Mouse (Mus musculus): ENCODE measurements around the gene Fbxo41. TPM values are rescaled to one million over a fixed set of nuclear protein-coding genes. Genes with fewer than 3 reads are reported as not detected.
A peak's percentile ranks its signal among the peaks of the same experiment; 100 is the strongest.

Fbxo41 gene
- 0.03 and 0.06 TPM in 2 replicates for polyA plus RNA-seq (2016; fragmentation: Nextera tagmentation; extraction: Ambion mirVana)

- H3K4me3 ChIP-seq, result peak within 1 kb of the TSS; percentile 77
- no peaks in the 10 kb centered on the region for H3K36me3 ChIP-seq
- H3K9ac ChIP-seq, result peak within 1 kb of the TSS; percentile 72
- H3K4me2 ChIP-seq, result peak within 1 kb of the TSS; percentile 97
- H3K27me3 ChIP-seq (replicated peaks), result peaks cover 78% of the 10 kb centered on the region
- under 1% methylated on average over 20 of the region's 22 CpGs for WGBS
- no peak within 1 kb of the TSS for H3K27ac ChIP-seq (ENCODE audit: poor library complexity, severe bottlenecking)
- ATAC-seq (ENCODE audit: insufficient number of reproducible peaks, low FRiP score), result peak; percentile 29; the same call in 1 of the 2 replicates
- H3K4me1 ChIP-seq (replicated peaks), result peaks cover 15% of the 10 kb centered on the region; the same call in 1 of the 2 replicates
- no peaks in the 10 kb centered on the region for H3K9me3 ChIP-seq (replicated peaks)
These were observed at the start of gene Fbxo41 for GRCm38 (mm10) chr6:85502911-85503250. Fbxo41 (minus strand) TSS chr6:85502994.

DNA sequence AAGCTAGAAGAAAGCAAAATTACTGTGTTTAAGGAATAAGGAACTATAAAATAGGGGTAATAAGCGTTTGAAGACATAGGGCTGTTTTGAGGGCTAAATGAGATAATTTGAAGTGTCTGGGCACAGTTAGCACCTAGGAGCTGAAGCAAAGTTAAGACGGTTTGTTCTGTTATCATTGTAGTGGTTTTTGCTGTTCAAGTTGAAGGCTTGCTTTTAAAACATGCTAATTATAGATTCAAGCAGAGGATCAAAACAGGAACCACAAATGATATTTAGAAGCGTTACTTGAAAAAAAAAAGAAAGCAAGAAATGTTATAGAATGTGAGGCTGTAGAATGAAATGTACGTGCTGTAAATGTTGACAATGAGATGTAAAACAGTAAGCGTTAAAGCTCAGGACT lies 44.8 kb upstream of the Fbxo41 start:
- no peak overlapping the region for H3K4me3 ChIP-seq
- H3K4me1 ChIP-seq (replicated peaks), result no peaks in the 10 kb centered on the region
- 72% methylated on average over 5 of the region's 5 CpGs for WGBS
- ATAC-seq (ENCODE audit: insufficient number of reproducible peaks, low FRiP score), result no peak
- H3K9ac ChIP-seq, result no peak overlapping the region
- no peaks in the 10 kb centered on the region for H3K9me3 ChIP-seq (replicated peaks)
- no peak overlapping the region for H3K4me2 ChIP-seq
- no peaks in the 10 kb centered on the region for H3K36me3 ChIP-seq
- H3K27me3 ChIP-seq (replicated peaks), result peaks cover 4% of the 10 kb centered on the region; the same call in 1 of the 2 replicates
- H3K27ac ChIP-seq (ENCODE audit: poor library complexity, severe bottlenecking), result no peak overlapping the region

GRCm38 (mm10) chr6:85544251-85544881 lies 41.6 kb upstream of the Fbxo41 start:
- 75% methylated on average over 13 of the region's 13 CpGs for WGBS

DNA sequence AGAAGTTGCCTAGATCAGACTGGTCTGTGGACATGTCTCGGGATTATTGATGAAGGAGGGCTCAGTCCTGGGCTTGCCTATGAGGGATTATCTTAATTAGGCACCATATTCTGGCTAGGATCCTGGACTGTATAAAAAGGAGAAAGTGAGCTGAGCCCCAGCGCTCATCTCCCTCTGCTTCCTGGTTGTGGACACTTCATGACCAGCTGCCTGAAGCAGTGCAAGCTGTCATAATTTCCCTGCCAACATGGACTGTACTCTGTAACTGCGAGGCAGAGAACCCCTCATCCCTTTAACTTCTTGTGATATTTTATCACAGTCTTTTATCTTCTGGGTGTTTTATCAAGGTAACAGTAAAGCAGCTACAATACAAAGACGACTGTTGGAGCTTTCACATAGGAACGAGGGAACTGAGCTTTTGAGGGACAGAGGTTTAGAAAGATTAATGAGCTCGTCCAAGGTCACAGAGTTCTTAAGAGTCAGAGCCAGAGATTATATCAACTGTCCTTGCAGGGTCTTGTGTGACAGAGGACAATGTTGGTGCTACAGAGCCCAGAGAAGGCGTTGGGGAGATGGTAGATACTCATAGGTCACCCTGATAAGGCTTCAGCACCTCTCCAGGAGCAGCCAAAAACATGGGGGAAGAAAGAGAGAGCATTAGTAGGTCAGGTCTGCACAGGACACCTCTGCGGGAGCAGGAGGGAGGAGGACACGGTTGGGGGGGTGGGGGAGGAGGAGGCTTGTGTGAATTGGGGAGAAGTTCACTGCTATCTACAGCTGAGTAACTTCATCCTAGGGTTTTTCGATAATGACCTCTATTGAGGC lies 40.8 kb upstream of the Fbxo41 start:
- H3K4me1 ChIP-seq (replicated peaks), result no peaks in the 10 kb centered on the region
- 57% methylated on average over 10 of the region's 10 CpGs for WGBS
- no peak overlapping the region for H3K4me3 ChIP-seq
- peaks cover 4% of the 10 kb centered on the region; the same call in 1 of the 2 replicates for H3K27me3 ChIP-seq (replicated peaks)
- no peaks in the 10 kb centered on the region for H3K9me3 ChIP-seq (replicated peaks)
- no peaks in the 10 kb centered on the region for H3K36me3 ChIP-seq
- no peak overlapping the region for H3K27ac ChIP-seq (ENCODE audit: poor library complexity, severe bottlenecking)
- no peak overlapping the region for H3K4me2 ChIP-seq
- no peak for ATAC-seq (ENCODE audit: insufficient number of reproducible peaks, low FRiP score)
- no peak overlapping the region for H3K9ac ChIP-seq

More at GRCm38 (mm10) chr6:85544251-85544881, 41.6 kb upstream of the Fbxo41 start:
- H3K27me3 ChIP-seq (replicated peaks), result peaks cover 4% of the 10 kb centered on the region; the same call in 1 of the 2 replicates
- H3K27ac ChIP-seq (ENCODE audit: poor library complexity, severe bottlenecking), result no peak overlapping the region
- no peaks in the 10 kb centered on the region for H3K36me3 ChIP-seq
- H3K9ac ChIP-seq, result no peak overlapping the region
- no peak for ATAC-seq (ENCODE audit: insufficient number of reproducible peaks, low FRiP score)
- H3K9me3 ChIP-seq (replicated peaks), result no peaks in the 10 kb centered on the region
- no peak overlapping the region for H3K4me3 ChIP-seq
- H3K4me1 ChIP-seq (replicated peaks), result no peaks in the 10 kb centered on the region
- H3K4me2 ChIP-seq, result no peak overlapping the region

DNA sequence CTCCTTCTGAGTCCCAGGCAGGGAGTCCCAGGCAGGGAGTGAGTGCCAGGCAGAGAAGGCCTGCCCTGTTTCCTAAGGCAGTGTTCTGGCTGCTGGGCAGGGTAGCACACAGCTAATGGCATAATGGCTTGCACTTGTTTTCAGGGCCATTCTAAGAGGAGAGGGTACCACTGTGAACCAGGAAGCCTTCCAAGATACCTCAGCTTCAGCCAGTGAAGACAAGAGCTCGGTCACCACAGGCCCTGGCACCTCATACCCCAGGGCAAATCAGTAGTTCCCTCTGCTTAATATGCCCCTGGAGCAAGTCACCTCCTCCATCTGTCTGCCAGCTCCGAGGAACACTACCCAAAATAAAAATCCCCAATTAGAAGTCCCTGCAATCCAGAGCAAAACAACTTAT lies 20.0 kb upstream of the Fbxo41 start:
- Histone ChIP-seq H3K9ac (no peak overlapping the region), H3K27ac (ENCODE audit: poor library complexity, severe bottlenecking) (no peak overlapping the region), H3K9me3 (replicated peaks) (no peaks in the 10 kb centered on the region), H3K4me1 (replicated peaks) (no peaks in the 10 kb centered on the region), H3K27me3 (replicated peaks) (peaks cover 18% of the 10 kb centered on the region; the same call in 1 of the 2 replicates), H3K4me2 (no peak overlapping the region), H3K4me3 (no peak overlapping the region), H3K36me3 (no peaks in the 10 kb centered on the region)
- ATAC-seq (ENCODE audit: insufficient number of reproducible peaks, low FRiP score), result no peak
- WGBS, result 60% methylated on average over 2 of the region's 2 CpGs

DNA sequence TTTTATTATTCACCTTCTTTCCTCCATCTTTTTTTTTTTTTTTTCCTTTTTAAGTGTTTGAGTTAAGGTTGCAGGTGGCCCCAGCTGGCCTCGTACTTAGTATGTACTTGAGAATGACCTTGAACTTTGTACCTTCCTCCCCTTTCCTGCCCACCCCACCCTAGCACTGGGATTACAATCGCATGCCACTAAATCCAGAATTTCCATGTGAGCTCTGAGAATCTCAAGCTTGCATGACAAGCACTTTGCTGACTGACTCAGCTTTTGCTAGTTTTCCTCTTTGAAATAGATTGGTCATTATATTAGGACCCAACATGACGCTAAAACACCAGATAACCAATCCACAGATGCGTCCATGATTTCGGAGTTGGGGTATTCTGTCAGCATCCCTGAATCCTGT lies 19.2 kb upstream of the Fbxo41 start:
- H3K4me1 ChIP-seq (replicated peaks), result no peaks in the 10 kb centered on the region
- no peaks in the 10 kb centered on the region for H3K36me3 ChIP-seq
- H3K9ac ChIP-seq, result no peak overlapping the region
- no peaks in the 10 kb centered on the region for H3K9me3 ChIP-seq (replicated peaks)
- no peak overlapping the region for H3K4me2 ChIP-seq
- H3K4me3 ChIP-seq, result no peak overlapping the region
- H3K27ac ChIP-seq (ENCODE audit: poor library complexity, severe bottlenecking), result no peak overlapping the region
- 81% methylated on average over 5 of the region's 5 CpGs for WGBS
- ATAC-seq (ENCODE audit: insufficient number of reproducible peaks, low FRiP score), result no peak
- peaks cover 19% of the 10 kb centered on the region; the same call in 1 of the 2 replicates for H3K27me3 ChIP-seq (replicated peaks)

DNA sequence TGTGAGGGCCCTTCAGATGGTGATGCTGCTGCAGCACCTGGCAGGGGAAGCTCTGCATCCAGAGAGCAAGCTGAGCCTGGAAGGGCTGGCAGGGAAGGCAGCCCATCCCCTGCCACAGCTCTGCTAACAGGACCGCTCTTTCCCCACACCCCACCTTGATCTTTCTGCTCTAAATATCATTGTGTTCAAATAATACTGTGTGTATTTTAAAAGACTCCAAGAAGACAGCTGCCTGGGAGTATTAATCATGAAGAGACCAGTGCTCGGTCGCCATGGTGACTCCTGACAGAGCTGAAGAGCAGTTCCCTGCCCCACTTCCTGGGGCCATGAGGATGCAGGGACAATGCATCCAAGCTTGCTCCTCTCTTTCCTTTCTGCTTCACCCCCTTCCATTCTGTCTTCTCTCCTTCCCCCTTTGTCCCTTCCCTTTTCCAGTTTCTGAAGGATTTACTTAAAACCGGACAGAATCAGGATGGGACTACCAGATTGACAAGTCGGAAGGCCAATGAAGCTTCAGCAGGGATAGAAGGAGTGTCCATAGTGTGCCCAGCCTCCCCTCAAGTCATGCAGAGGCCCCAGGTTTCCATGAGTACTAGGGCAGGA lies 15.4 kb upstream of the Fbxo41 start:
- H3K4me3 ChIP-seq, result no peak overlapping the region
- H3K4me1 ChIP-seq (replicated peaks), result no peaks in the 10 kb centered on the region
- no peak for ATAC-seq (ENCODE audit: insufficient number of reproducible peaks, low FRiP score)
- H3K9ac ChIP-seq, result no peak overlapping the region
- no peak overlapping the region for H3K27ac ChIP-seq (ENCODE audit: poor library complexity, severe bottlenecking)
- H3K4me2 ChIP-seq, result no peak overlapping the region
- 57% methylated on average over 5 of the region's 5 CpGs for whole genome bisulfite sequencing
- peaks cover 51% of the 10 kb centered on the region for H3K27me3 ChIP-seq (replicated peaks)
- no peaks in the 10 kb centered on the region for H3K9me3 ChIP-seq (replicated peaks)
- H3K36me3 ChIP-seq, result no peaks in the 10 kb centered on the region

DNA sequence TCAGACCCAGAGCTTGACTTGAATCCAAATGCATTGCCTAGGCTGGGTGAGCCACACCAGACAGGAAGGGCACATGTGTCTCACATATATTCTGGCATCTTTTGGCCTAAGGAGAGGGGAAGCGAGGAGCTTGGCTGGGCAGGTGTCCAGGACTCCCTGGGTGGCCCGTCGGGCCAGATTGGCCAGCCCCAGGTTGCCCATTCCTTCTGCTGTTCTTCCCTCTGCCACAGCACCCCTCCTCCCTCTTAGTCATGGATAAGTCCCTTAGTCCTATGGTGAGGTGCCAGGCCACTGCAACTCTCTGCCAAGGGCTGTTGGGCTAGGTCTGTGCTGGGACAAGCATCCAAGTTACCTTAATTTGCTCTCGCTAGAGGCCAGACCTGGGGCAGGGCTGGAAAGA lies 13.1 kb upstream of the Fbxo41 start:
- H3K27ac ChIP-seq (ENCODE audit: poor library complexity, severe bottlenecking), result no peak overlapping the region
- no peak overlapping the region for H3K9ac ChIP-seq
- H3K36me3 ChIP-seq, result no peaks in the 10 kb centered on the region
- H3K9me3 ChIP-seq (replicated peaks), result no peaks in the 10 kb centered on the region
- no peak for ATAC-seq (ENCODE audit: insufficient number of reproducible peaks, low FRiP score)
- H3K4me3 ChIP-seq, result no peak overlapping the region
- no peak overlapping the region for H3K4me2 ChIP-seq
- peaks cover 73% of the 10 kb centered on the region for H3K27me3 ChIP-seq (replicated peaks)
- H3K4me1 ChIP-seq (replicated peaks), result peaks cover 21% of the 10 kb centered on the region
- 72% methylated on average over 4 of the region's 4 CpGs for WGBS

DNA sequence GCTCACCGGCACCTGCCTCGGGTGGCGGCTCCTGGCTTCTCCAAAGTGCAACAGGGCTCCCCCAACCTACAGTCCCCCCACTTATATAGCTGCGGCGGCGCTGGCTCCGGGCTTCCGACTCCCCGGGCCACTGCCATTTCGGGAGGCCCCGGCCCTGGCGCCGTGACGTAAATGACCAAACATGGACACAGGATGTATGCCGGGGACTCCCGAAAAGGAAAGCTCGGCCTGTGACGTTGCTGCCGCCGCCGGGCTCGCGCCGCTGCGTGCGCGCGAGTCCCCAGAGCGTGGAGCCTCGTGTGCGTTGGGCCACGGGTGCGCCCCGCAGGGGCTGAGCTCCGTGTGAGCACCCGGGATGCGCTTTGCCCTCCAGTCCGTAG lies 10.7 kb upstream of the Fbxo41 start, which contains the start of gene Egr4:
TSS of gene Egr4 (minus strand) at position 59 of the 380 bp plus-strand sequence.
- peaks cover 86% of the 10 kb centered on the region for H3K27me3 ChIP-seq (replicated peaks)
- no peak for ATAC-seq (ENCODE audit: insufficient number of reproducible peaks, low FRiP score)
- no peak within 1 kb of the TSS for H3K9ac ChIP-seq
- H3K4me3 ChIP-seq, result peak within 1 kb of the TSS; percentile 51
- peak within 1 kb of the TSS; percentile 83 for H3K4me2 ChIP-seq
- no peak within 1 kb of the TSS for H3K27ac ChIP-seq (ENCODE audit: poor library complexity, severe bottlenecking)
- peaks cover 21% of the 10 kb centered on the region for H3K4me1 ChIP-seq (replicated peaks)
- no peaks in the 10 kb centered on the region for H3K36me3 ChIP-seq
- H3K9me3 ChIP-seq (replicated peaks), result no peaks in the 10 kb centered on the region
- WGBS, result under 1% methylated on average over 38 of the region's 38 CpGs

GRCm38 (mm10) chr6:85512577-85513530 lies 10.1 kb upstream of the Fbxo41 start:
- peak; percentile 51 for ATAC-seq (ENCODE audit: insufficient number of reproducible peaks, low FRiP score)

More at GRCm38 (mm10) chr6:85512577-85513530, 10.1 kb upstream of the Fbxo41 start:
- Histone ChIP-seq H3K4me2 (peak overlapping the region; percentile 83), H3K4me1 (replicated peaks) (peaks cover 21% of the 10 kb centered on the region), H3K9ac (no peak overlapping the region), H3K9me3 (replicated peaks) (no peaks in the 10 kb centered on the region), H3K4me3 (peak overlapping the region; percentile 51), H3K36me3 (no peaks in the 10 kb centered on the region), H3K27me3 (replicated peaks) (peaks cover 86% of the 10 kb centered on the region), H3K27ac (ENCODE audit: poor library complexity, severe bottlenecking) (no peak overlapping the region)
- 1% methylated on average over 90 of the region's 90 CpGs for WGBS
